Mouse (Mus musculus) G1E (cell line): ENCODE measurements at regions not wholly inside any gene's neighbourhood (a gene's known extent, or its start where the extent isn't known, plus 50 kb on each side); places are given as distances from the start of the nearest gene placed in this dataset.

Source experiments
- ATAC-seq: 2 replicates; pipeline ENCODE4 v1.8.0; 2016; ENCODE audit warnings: mild to moderate bottlenecking; ENCODE audit not compliant: insufficient number of reproducible peaks, poor library complexity, low FRiP score, severe bottlenecking; ENCODE audit errors: extremely low read depth
- DNase-seq: peaks from one replicate; pipeline ENCODE4 v3.0.0; 2012; ENCODE audit warnings: low spot score
- H3K27me3 ChIP-seq: 2 replicates; pipeline ENCODE4 v1.6.1; 2012; ENCODE audit warnings: mild to moderate bottlenecking, low read length, inconsistent platforms; ENCODE audit not compliant: insufficient read depth
- H3K36me3 ChIP-seq: replicated peaks from 2 replicates; pipeline ENCODE3; 2012; ENCODE audit warnings: mild to moderate bottlenecking, inconsistent platforms
- H3K4me1 ChIP-seq: 2 replicates; pipeline ENCODE4 v1.6.1; 2012; ENCODE audit warnings: low read depth, low read length, inconsistent platforms, mixed read lengths; ENCODE audit not compliant: insufficient read depth
- H3K4me3 ChIP-seq: 2 replicates; pipeline ENCODE4 v1.5.1; 2012; ENCODE audit warnings: low read depth, mild to moderate bottlenecking, inconsistent platforms, low read length, moderate library complexity, mixed read lengths
- H3K9me3 ChIP-seq: replicated peaks from 2 replicates; pipeline ENCODE4 v1.6.1; 2012; ENCODE audit warnings: inconsistent platforms
- CTCF ChIP-seq: IDR thresholded peaks from 2 replicates; pipeline ENCODE4 v1.5.1; 2012; ENCODE audit warnings: low read depth, low read length, inconsistent platforms, mixed read lengths
- GATA1 ChIP-seq: IDR thresholded peaks from 2 replicates; pipeline ENCODE4 v1.6.1; 2012; ENCODE audit warnings: borderline replicate concordance, low read length, inconsistent platforms, mixed read lengths
- GATA2 ChIP-seq: IDR thresholded peaks from 2 replicates; pipeline ENCODE4 v1.6.1; 2012; ENCODE audit warnings: low read depth, low read length, inconsistent platforms, borderline replicate concordance
- POLR2AphosphoS5 ChIP-seq: IDR thresholded peaks from 2 replicates; pipeline ENCODE4 v1.6.1; 2012; ENCODE audit warnings: low read depth, low read length, inconsistent platforms; ENCODE audit not compliant: insufficient replicate concordance
- TAL1 ChIP-seq: conservative IDR thresholded peaks from 2 replicates; pipeline ENCODE4 v1.6.1; 2012; ENCODE audit warnings: low read depth, low read length, inconsistent platforms, mixed read lengths

DNA sequence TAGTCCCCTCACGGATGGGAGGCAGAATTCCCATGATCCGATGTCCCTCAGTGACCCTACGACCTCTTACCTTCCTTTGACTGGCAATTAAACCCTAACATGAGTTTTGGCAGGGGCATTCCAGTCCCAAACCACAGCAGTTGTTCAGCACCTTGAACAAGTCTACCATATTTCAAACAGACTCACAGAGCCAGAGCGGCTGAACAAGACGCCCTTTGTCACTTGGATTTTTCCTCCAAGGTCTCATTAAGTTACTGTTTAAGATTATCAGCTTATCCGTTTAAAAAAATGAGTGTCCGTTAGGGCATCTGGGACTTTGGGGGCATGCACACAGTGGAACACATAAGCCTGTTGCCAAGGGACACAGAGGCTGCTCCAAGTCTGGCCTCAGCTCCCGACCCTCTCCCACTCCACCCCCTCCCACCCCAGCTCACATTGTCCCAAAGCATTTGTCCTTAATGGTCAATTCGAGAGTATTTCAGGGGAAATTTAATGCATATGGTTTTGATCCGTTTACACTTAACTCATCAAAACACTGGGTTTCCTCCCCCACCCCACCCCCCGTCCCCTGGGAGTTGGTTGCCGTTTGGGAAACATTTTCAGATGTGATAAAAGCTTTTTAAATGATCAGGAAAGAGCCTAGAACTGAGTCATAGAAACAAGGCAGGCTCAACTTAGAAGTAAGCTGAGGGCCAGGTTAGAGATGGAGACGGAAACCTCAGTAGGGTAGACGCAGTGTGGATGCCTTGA, 87.4 kb upstream of the Habp2 start:
- Histone ChIP-seq H3K4me3 (no peak overlapping the region), H3K27me3 (no peaks in the 10 kb centered on the region), H3K4me1 (no peaks in the 10 kb centered on the region), H3K9me3 (no peaks in the 10 kb centered on the region), H3K36me3 (no peaks in the 10 kb centered on the region)
- ATAC-seq (no peak), DNase-seq (no peak)
- TF ChIP-seq POLR2AphosphoS5, result no peak

DNA sequence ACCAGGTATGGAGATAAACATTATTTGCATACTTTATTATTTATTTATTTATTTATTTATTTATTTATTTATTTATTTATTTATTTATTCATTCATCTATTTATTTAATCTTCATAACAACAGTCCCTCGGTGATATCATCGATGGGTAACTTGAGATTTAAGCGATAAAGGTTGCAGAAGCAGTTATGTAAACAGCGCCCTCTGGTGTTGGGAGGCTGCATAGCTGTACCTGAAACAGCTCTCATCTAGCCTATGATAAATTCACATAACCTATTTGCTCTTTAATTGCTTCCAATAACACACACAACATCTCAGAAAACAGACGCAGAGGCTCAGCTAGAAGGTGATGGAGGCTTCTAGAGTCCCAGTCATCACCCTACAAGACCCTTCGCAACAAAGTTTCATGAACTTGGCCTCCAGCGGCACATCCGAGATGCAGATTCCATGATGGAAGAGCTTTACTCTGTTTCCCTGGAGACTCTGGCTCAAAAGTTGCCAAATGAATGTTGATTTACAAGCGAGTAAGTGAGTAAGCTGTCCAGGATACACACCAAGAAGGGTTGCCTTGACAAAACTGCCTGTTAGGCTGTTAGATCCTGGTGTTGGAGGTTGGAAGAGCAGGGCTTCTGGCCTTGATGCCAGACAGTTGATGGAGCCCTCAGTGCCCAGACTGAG, 85.8 kb upstream of the Habp2 start:
- H3K4me1 ChIP-seq, result no peaks in the 10 kb centered on the region
- no peaks in the 10 kb centered on the region for H3K27me3 ChIP-seq
- no peak overlapping the region for H3K4me3 ChIP-seq
- DNase-seq (no peak), ATAC-seq (no peak)
- TF ChIP-seq GATA2, result no peak
- peak; percentile 72 for TF ChIP-seq CTCF
- H3K36me3 ChIP-seq, result no peaks in the 10 kb centered on the region
- H3K9me3 ChIP-seq, result no peaks in the 10 kb centered on the region

- DNase-seq, result peak; percentile 10
- Histone ChIP-seq H3K27me3 (no peaks in the 10 kb centered on the region), H3K9me3 (no peaks in the 10 kb centered on the region), H3K36me3 (no peaks in the 10 kb centered on the region), H3K4me1 (no peaks in the 10 kb centered on the region), H3K4me3 (no peak overlapping the region)
- no peak for ATAC-seq
- no peak for TF ChIP-seq TAL1
- no peak for TF ChIP-seq POLR2AphosphoS5
- TF ChIP-seq GATA2, result no peak
- 0 out of 2 replicates have a peak, but pooled peaks have one; percentile 21 for TF ChIP-seq CTCF
- TF ChIP-seq GATA1, result no peak
Measured at GRCm38 (mm10) chr19:56201738-56202480, 85.0 kb upstream of the Habp2 start.

DNA sequence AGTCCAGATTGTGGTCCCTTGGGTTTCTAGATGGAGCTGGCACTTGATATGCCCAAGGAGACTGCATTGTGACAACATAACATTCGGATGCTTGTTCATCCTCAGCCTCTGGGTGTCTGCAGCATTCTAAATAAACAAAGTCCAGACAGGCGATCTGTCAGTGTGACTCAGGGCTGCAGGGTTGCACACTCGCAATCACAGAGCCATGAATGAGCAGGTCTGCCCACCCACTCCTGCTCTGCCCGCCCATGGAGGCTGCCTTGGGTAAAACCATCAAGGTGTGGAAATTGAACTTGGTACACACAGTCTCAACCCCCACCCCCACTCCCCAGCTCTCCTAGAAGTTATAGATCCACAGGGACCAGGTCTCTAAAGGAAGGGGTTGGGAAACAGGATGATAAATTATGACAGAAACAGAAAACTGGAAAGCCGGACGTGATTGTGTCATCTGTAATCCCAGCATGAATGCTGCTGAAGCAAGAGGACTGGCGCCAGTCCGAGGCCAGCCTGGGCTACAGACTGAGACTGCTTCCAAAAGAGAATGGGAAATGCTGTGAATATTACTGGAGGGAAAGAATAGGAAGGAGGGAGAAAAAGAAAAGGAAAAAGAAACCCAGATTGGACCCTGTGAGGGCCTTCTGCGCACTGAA, 84.3 kb upstream of the Habp2 start:
- no peaks in the 10 kb centered on the region for H3K9me3 ChIP-seq
- TF ChIP-seq CTCF (no peak), GATA2 (no peak), TAL1 (no peak)
- no peaks in the 10 kb centered on the region for H3K4me1 ChIP-seq
- H3K4me3 ChIP-seq, result no peak overlapping the region
- no peaks in the 10 kb centered on the region for H3K27me3 ChIP-seq
- DNase-seq, result no peak
- H3K36me3 ChIP-seq, result no peaks in the 10 kb centered on the region
- ATAC-seq, result no peak

GRCm38 (mm10) chr19:56218536-56218935, 68.4 kb upstream of the Habp2 start:
- Histone ChIP-seq H3K36me3 (no peaks in the 10 kb centered on the region), H3K4me1 (no peaks in the 10 kb centered on the region), H3K9me3 (no peaks in the 10 kb centered on the region), H3K4me3 (no peak overlapping the region), H3K27me3 (peaks cover 15% of the 10 kb centered on the region)
- DNase-seq, result no peak
- no peak for TF ChIP-seq CTCF
- no peak for TF ChIP-seq TAL1
- TF ChIP-seq GATA2, result no peak
- no peak for ATAC-seq

DNA sequence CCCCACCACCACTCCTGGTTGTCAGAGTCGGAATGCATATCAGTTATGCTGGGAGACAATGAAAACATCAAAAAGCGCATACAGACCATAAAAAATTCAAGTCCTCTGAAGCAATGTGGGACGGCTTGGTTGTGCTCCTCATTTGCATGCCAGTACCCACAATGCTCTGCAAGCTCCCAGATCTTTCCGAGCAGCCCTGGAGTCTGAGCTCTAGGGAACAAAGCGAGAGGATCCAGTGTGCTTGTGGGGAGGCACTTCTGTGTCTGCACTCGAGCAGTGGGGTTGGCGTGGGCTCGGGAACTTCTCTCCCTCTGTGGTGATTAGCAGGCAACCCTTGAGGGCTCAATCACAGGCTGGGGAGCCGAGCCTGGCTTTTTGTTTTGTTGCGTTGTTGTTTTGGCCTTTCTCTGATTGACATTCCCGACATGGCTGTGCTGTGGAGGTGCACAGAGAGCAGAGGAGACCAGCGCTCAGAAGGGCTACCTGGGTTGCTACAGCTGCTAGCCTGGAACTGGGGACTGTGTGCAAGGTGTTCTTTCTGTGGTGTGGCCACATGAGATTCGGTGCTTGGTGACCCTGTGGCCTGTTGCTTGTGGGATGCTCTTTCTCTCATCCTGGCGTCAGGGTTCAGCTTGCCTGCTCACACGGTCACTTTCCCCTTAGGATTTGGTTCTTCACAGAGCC, 66.1 kb upstream of the Habp2 start:
- Histone ChIP-seq H3K27me3 (peaks cover 13% of the 10 kb centered on the region), H3K9me3 (no peaks in the 10 kb centered on the region)
- no peak for ATAC-seq

More for the DNA sequence above, 66.1 kb upstream of the Habp2 start:
- H3K4me1 ChIP-seq, result no peaks in the 10 kb centered on the region
- no peak for DNase-seq
- TF ChIP-seq POLR2AphosphoS5, result no peak
- TF ChIP-seq GATA2, result no peak
- TF ChIP-seq CTCF, result no peak
- TF ChIP-seq TAL1, result no peak
- H3K36me3 ChIP-seq, result no peaks in the 10 kb centered on the region
- H3K4me3 ChIP-seq, result no peak overlapping the region
